Mouse (Mus musculus) neutrophil, adult 65 days (primary cell): Measurements from ENCODE around the gene Rgl2. TPM values are rescaled to one million over a fixed set of nuclear protein-coding genes. Genes with fewer than 3 reads are reported as not detected.

ENCODE experiments used
- total RNA-seq: library from RNA; stranded (reverse); gene quantifications from 2 replicates; pipeline ENCODE4 v1.2.4, GENCODE M21; 2023

The Rgl2 gene
- total RNA-seq, result 218 and 285 TPM in 2 replicates

GRCm38 (mm10) chr17:33929371-33930279 is at the start of gene Rgl2:
TSS of gene Rgl2 (plus strand) at chr17:33929543.

GRCm38 (mm10) chr17:33890533-33891059 is 38.7 kb upstream of the Rgl2 start, which contains the start of gene Kifc1:
TSS of gene Kifc1 (minus strand) at chr17:33890661.

GRCm38 (mm10) chr17:33904835-33905234 is 24.5 kb upstream of the Rgl2 start, which contains the start of gene Platr17:
TSS of gene Platr17 (plus strand) at chr17:33905135.

GRCm38 (mm10) chr17:33909077-33909868 is 20.1 kb upstream of the Rgl2 start, which contains the start of gene Daxx:
TSS of gene Daxx (plus strand) at chr17:33909414.

GRCm38 (mm10) chr17:33915671-33916250 is 13.6 kb upstream of the Rgl2 start, which contains the start of the genes Tapbp and Zbtb22:
TSS of gene Tapbp (plus strand) at chr17:33915899.
TSS of gene Zbtb22 (plus strand) at chr17:33915904.

GRCm38 (mm10) chr17:33940206-33940805 is 11.0 kb downstream of the Rgl2 start, which contains the start of the genes Pfdn6 and Wdr46:
TSS of gene Pfdn6 (minus strand) at chr17:33940343.
TSS of gene Wdr46 (plus strand) at chr17:33940660.

GRCm38 (mm10) chr17:33951021-33951946 is 21.9 kb downstream of the Rgl2 start, which contains the start of gene B3galt4:
TSS of gene B3galt4 (minus strand) at chr17:33951488.

GRCm38 (mm10) chr17:33955555-33956214 is 26.3 kb downstream of the Rgl2 start, which contains the start of the genes Vps52 and Rps18:
TSS of gene Vps52 (plus strand) at chr17:33955812.
TSS of gene Rps18 (minus strand) at chr17:33956001.

Other genes with a start within 250 kb of the Rgl2 start
- 256 and 388 TPM in 2 replicates for gene Hnrnpm, start 242.7 kb upstream of the Rgl2 start, total RNA-seq
- 48.6 and 60.5 TPM in 2 replicates for gene March2, start 210.9 kb upstream of the Rgl2 start, total RNA-seq
- gene Rab11b, start 169.0 kb upstream of the Rgl2 start, total RNA-seq, result 204 and 227 TPM in 2 replicates
- gene Angptl4, start 147.7 kb upstream of the Rgl2 start, total RNA-seq, result 1.2 and 1.5 TPM in 2 replicates
- gene Kank3, start 119.0 kb upstream of the Rgl2 start, total RNA-seq, result 3.1 and 7.7 TPM in 2 replicates
- 711 and 827 TPM in 2 replicates for gene Rps28, start 105.0 kb upstream of the Rgl2 start, total RNA-seq
- gene Ndufa7, start 105.0 kb upstream of the Rgl2 start, total RNA-seq, result 74.0 and 119 TPM in 2 replicates
- 1.4 and 1.5 TPM in 2 replicates for gene Cd320, start 86.5 kb upstream of the Rgl2 start, total RNA-seq
- not detected in 2 replicates for gene Gm7029, start 55.7 kb upstream of the Rgl2 start, total RNA-seq
- gene Kifc1, start 38.9 kb upstream of the Rgl2 start, total RNA-seq, result 34.6 and 53.7 TPM in 2 replicates
- not detected in 2 replicates for gene Platr17, start 24.4 kb upstream of the Rgl2 start, total RNA-seq
- gene Daxx, start 20.1 kb upstream of the Rgl2 start, total RNA-seq, result 33.8 and 48.4 TPM in 2 replicates
- 290 and 325 TPM in 2 replicates for gene Tapbp, start 13.6 kb upstream of the Rgl2 start, total RNA-seq
- gene Zbtb22, start 13.6 kb upstream of the Rgl2 start, total RNA-seq, result 27.9 and 37.3 TPM in 2 replicates
- gene Pfdn6, start 10.8 kb downstream of the Rgl2 start, total RNA-seq, result 46.9 and 53.4 TPM in 2 replicates
- gene Wdr46, start 11.1 kb downstream of the Rgl2 start, total RNA-seq, result 18.3 and 21.6 TPM in 2 replicates
- 11.3 and 12.8 TPM in 2 replicates for gene B3galt4, start 21.9 kb downstream of the Rgl2 start, total RNA-seq
- 56.0 and 70.7 TPM in 2 replicates for gene Vps52, start 26.3 kb downstream of the Rgl2 start, total RNA-seq
- gene Rps18, start 26.5 kb downstream of the Rgl2 start, total RNA-seq, result 242 and 295 TPM in 2 replicates
- gene H2-K1, start 70.8 kb downstream of the Rgl2 start, total RNA-seq, result 1,081 and 1,209 TPM in 2 replicates
- 9.9 and 11.6 TPM in 2 replicates for gene Ring1, start 95.1 kb downstream of the Rgl2 start, total RNA-seq
- gene H2-Ke6, start 98.5 kb downstream of the Rgl2 start, total RNA-seq, result 67.8 and 83.5 TPM in 2 replicates
- 85.8 and 92.4 TPM in 2 replicates for gene Slc39a7, start 102.1 kb downstream of the Rgl2 start, total RNA-seq
- gene Rxrb, start 102.3 kb downstream of the Rgl2 start, total RNA-seq, result 54.6 and 60.1 TPM in 2 replicates
- gene Col11a2, start 109.9 kb downstream of the Rgl2 start, total RNA-seq, result 6.9 and 9.1 TPM in 2 replicates
- gene H2-Oa, start 162.8 kb downstream of the Rgl2 start, total RNA-seq, result 1.6 and 2.5 TPM in 2 replicates
- 37.1 and 59.5 TPM in 2 replicates for gene H2-DMa, start 190.0 kb downstream of the Rgl2 start, total RNA-seq
- gene Brd2, start 193.1 kb downstream of the Rgl2 start, total RNA-seq, result 207 and 226 TPM in 2 replicates
- gene H2-DMb2, start 213.8 kb downstream of the Rgl2 start, total RNA-seq, result 18.6 and 19.3 TPM in 2 replicates
- 22.2 and 30.6 TPM in 2 replicates for gene H2-DMb1, start 223.5 kb downstream of the Rgl2 start, total RNA-seq